Mouse (Mus musculus): ENCODE data around the gene Rai1. TPM values are rescaled to one million over a fixed set of nuclear protein-coding genes. Genes with fewer than 3 reads are reported as not detected.
A peak's percentile ranks its signal among the peaks of the same experiment; 100 is the strongest.

The Rai1 gene
- polyA plus RNA-seq, 2 experiments, result 4.5 to 7.2 TPM

DNA sequence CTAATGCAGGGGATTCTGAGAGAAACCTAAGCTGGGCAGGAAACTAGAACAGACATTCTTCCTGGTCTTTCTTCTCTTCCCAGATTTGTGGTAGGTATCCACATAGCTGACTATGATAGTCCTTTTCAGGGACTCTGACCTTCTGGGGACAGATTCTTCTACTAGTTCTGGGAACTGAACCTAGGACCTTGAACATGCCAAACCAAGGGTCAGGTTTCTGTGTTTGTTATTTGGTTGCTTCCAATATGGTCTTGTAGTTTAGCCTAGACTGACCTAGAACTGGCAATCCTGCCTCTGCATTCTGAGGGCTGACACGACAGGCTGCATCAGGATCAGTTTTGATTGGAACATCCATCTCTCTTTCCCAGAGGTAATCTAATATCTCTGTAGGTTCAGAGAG, 27.2 kb downstream of the Rai1 start:
- WGBS (ENCODE audit: insufficient replicate concordance), result 51% methylated on average over 1 of the region's 1 CpGs
- ATAC-seq (ENCODE audit: insufficient read depth), result no peak
- Histone ChIP-seq H3K4me2 (ENCODE audit: low read depth) (no peak overlapping the region), H3K4me3 (ENCODE audit: insufficient read depth in 1 of 2, low read depth in 2 of 2, low read length in 2 of 2) (no peak overlapping the region), H3K9me3 (ENCODE audit: control insufficient read depth, low read length) (no peaks in the 10 kb centered on the region), H3K27ac (no peak overlapping the region), H3K4me1 (replicated peaks; ENCODE audit: control insufficient read depth in 2 of 2, insufficient read depth in 2 of 2, low read length in 1 of 2) (peaks cover 0 to 13% of the 10 kb centered on the region in 2 experiments; a peak in 2 of 4 replicates), H3K9ac (replicated peaks) (no peak overlapping the region), H3K36me3 (replicated peaks; ENCODE audit: control insufficient read depth, insufficient read depth, low read depth) (no peaks in the 10 kb centered on the region), H3K27me3 (ENCODE audit: control insufficient read depth, insufficient read depth, low read length) (no peaks in the 10 kb centered on the region)
- TF ChIP-seq EP300 (IDR thresholded peaks at IDR 0.05; ENCODE audit: low read depth), result no peak
- no peak for TF ChIP-seq CTCF (IDR thresholded peaks at IDR 0.05; ENCODE audit: low read depth)
- DNase-seq (ENCODE audit: low read depth in 3 of 3, low spot score in 3 of 3), result no peak

- H3K27ac ChIP-seq, result no peak overlapping the region
- H3K9ac ChIP-seq (replicated peaks), result no peak overlapping the region
- H3K4me3 ChIP-seq (ENCODE audit: insufficient read depth in 1 of 2, low read depth in 2 of 2, low read length in 2 of 2), result no peak overlapping the region
- H3K9me3 ChIP-seq (ENCODE audit: control insufficient read depth, low read length), result no peaks in the 10 kb centered on the region
- TF ChIP-seq CTCF (IDR thresholded peaks at IDR 0.05; ENCODE audit: low read depth) (no peak), EP300 (IDR thresholded peaks at IDR 0.05; ENCODE audit: low read depth) (no peak)
- H3K4me2 ChIP-seq (ENCODE audit: low read depth), result no peak overlapping the region
- H3K36me3 ChIP-seq (replicated peaks; ENCODE audit: control insufficient read depth, insufficient read depth, low read depth), result no peaks in the 10 kb centered on the region
- WGBS (ENCODE audit: insufficient replicate concordance), result 76% methylated on average over 1 of the region's 1 CpGs
- H3K27me3 ChIP-seq (ENCODE audit: control insufficient read depth, insufficient read depth, low read length), result peaks cover 3% of the 10 kb centered on the region
- ATAC-seq (ENCODE audit: insufficient read depth) (no peak), DNase-seq (ENCODE audit: low read depth in 3 of 3, low spot score in 3 of 3) (no peak)
- H3K4me1 ChIP-seq (replicated peaks; ENCODE audit: control insufficient read depth in 2 of 2, insufficient read depth in 2 of 2, low read length in 1 of 2), result peaks cover 0 to 20% of the 10 kb centered on the region in 2 experiments; a peak in 2 of 4 replicates
Measured at GRCm38 (mm10) chr11:60136491-60136890, 31.7 kb downstream of the Rai1 start.

- peaks cover 0 to 27% of the 10 kb centered on the region in 2 experiments; a peak in 3 of 4 replicates for H3K4me1 ChIP-seq (replicated peaks; ENCODE audit: control insufficient read depth in 2 of 2, insufficient read depth in 2 of 2, low read length in 1 of 2)
- H3K4me2 ChIP-seq (ENCODE audit: low read depth), result no peak overlapping the region
- peaks cover 3% of the 10 kb centered on the region for H3K27me3 ChIP-seq (ENCODE audit: control insufficient read depth, insufficient read depth, low read length)
- DNase-seq (ENCODE audit: low read depth in 3 of 3, low spot score in 3 of 3) (no peak), ATAC-seq (ENCODE audit: insufficient read depth) (no peak)
- TF ChIP-seq CTCF (IDR thresholded peaks at IDR 0.05; ENCODE audit: low read depth) (peak; percentile 28; the same call in 1 of the 2 replicates), EP300 (IDR thresholded peaks at IDR 0.05; ENCODE audit: low read depth) (no peak)
- no peaks in the 10 kb centered on the region for H3K36me3 ChIP-seq (replicated peaks; ENCODE audit: control insufficient read depth, insufficient read depth, low read depth)
- no peak overlapping the region for H3K4me3 ChIP-seq (ENCODE audit: insufficient read depth in 1 of 2, low read depth in 2 of 2, low read length in 2 of 2)
- no peak overlapping the region for H3K27ac ChIP-seq
- no peak overlapping the region for H3K9ac ChIP-seq (replicated peaks)
- no peaks in the 10 kb centered on the region for H3K9me3 ChIP-seq (ENCODE audit: control insufficient read depth, low read length)
Measured at GRCm38 (mm10) chr11:60137170-60137569, 32.4 kb downstream of the Rai1 start.

GRCm38 (mm10) chr11:60139141-60139733, 34.4 kb downstream of the Rai1 start:
- WGBS (ENCODE audit: insufficient replicate concordance), result 11% methylated on average over 24 of the region's 24 CpGs
- no peak overlapping the region for H3K9ac ChIP-seq (replicated peaks)
- no peak overlapping the region for H3K27ac ChIP-seq
- peak overlapping the region; percentile 36 to 53 for H3K4me3 ChIP-seq (ENCODE audit: insufficient read depth in 1 of 2, low read depth in 2 of 2, low read length in 2 of 2)
- no peak for ATAC-seq (ENCODE audit: insufficient read depth)
- TF ChIP-seq CTCF (IDR thresholded peaks at IDR 0.05; ENCODE audit: low read depth) (no peak), EP300 (IDR thresholded peaks at IDR 0.05; ENCODE audit: low read depth) (no peak)
- H3K4me2 ChIP-seq (ENCODE audit: low read depth), result peak overlapping the region; percentile 48
- peaks cover 0 to 22% of the 10 kb centered on the region in 2 experiments; a peak in 3 of 4 replicates for H3K4me1 ChIP-seq (replicated peaks; ENCODE audit: control insufficient read depth in 2 of 2, insufficient read depth in 2 of 2, low read length in 1 of 2)
- no peaks in the 10 kb centered on the region; the same call in 1 of the 2 replicates for H3K36me3 ChIP-seq (replicated peaks; ENCODE audit: control insufficient read depth, insufficient read depth, low read depth)
- DNase-seq (ENCODE audit: low read depth in 3 of 3, low spot score in 3 of 3), result no peak
- peaks cover 3% of the 10 kb centered on the region for H3K27me3 ChIP-seq (ENCODE audit: control insufficient read depth, insufficient read depth, low read length)
- H3K9me3 ChIP-seq (ENCODE audit: control insufficient read depth, low read length), result no peaks in the 10 kb centered on the region

- Histone ChIP-seq H3K36me3 (replicated peaks; ENCODE audit: control insufficient read depth, insufficient read depth, low read depth) (no peaks in the 10 kb centered on the region; the same call in 1 of the 2 replicates), H3K4me3 (ENCODE audit: insufficient read depth in 1 of 2, low read depth in 2 of 2, low read length in 2 of 2) (peak overlapping the region; percentile 36 to 53), H3K9me3 (ENCODE audit: control insufficient read depth, low read length) (no peaks in the 10 kb centered on the region), H3K4me2 (ENCODE audit: low read depth) (peak overlapping the region; percentile 48), H3K4me1 (replicated peaks; ENCODE audit: control insufficient read depth in 2 of 2, insufficient read depth in 2 of 2, low read length in 1 of 2) (peaks cover 0 to 22% of the 10 kb centered on the region in 2 experiments; a peak in 3 of 4 replicates), H3K27ac (no peak overlapping the region), H3K9ac (replicated peaks) (no peak overlapping the region), H3K27me3 (ENCODE audit: control insufficient read depth, insufficient read depth, low read length) (peaks cover 3% of the 10 kb centered on the region)
- ATAC-seq (ENCODE audit: insufficient read depth), result no peak
- DNase-seq (ENCODE audit: low read depth in 3 of 3, low spot score in 3 of 3), result no peak
- under 1% methylated on average over 65 of the region's 66 CpGs for WGBS (ENCODE audit: insufficient replicate concordance)
- TF ChIP-seq EP300 (IDR thresholded peaks at IDR 0.05; ENCODE audit: low read depth) (no peak), CTCF (IDR thresholded peaks at IDR 0.05; ENCODE audit: low read depth) (no peak)
Measured at GRCm38 (mm10) chr11:60139734-60140371, 35.0 kb downstream of the Rai1 start.
